Mouse (Mus musculus) spleen, adult 2 months (tissue): ENCODE data around the gene Zfp316. TPM values are rescaled to one million over a fixed set of nuclear protein-coding genes. Genes with fewer than 3 reads are reported as not detected.

Experiments used
- DNase-seq, 2 experiments: peaks; one replicate each; pipeline versions ENCODE4 v3.0.0 to v3.0.0-alpha.2; 2012 to 2021; ENCODE audit warnings: low spot score in 2 of 2, low read depth in 1 of 2
- H3K27ac ChIP-seq: fragments of 200-500 bp; 2 replicates; pipeline ENCODE4 v1.5.1; 2012; ENCODE audit warnings: low read length, inconsistent platforms; ENCODE audit not compliant: insufficient read depth
- H3K27me3 ChIP-seq: fragments of 200-500 bp; 2 replicates; pipeline ENCODE4 v1.6.1; 2012; ENCODE audit warnings: mild to moderate bottlenecking, moderate library complexity, low read length, inconsistent platforms; ENCODE audit not compliant: control insufficient read depth, insufficient read depth
- H3K36me3 ChIP-seq: fragments of 200-500 bp; 2 replicates; pipeline ENCODE4 v1.6.1; 2012; ENCODE audit warnings: mild to moderate bottlenecking, low read length, inconsistent platforms; ENCODE audit not compliant: control insufficient read depth, insufficient read depth
- H3K4me1 ChIP-seq: fragments of 200-500 bp; 2 replicates; pipeline ENCODE4 v1.6.1; 2011; ENCODE audit warnings: inconsistent platforms; ENCODE audit not compliant: control insufficient read depth, insufficient read depth, insufficient read length
- H3K4me3 ChIP-seq: fragments of 200-500 bp; 2 replicates; pipeline ENCODE4 v1.5.1; 2011; ENCODE audit warnings: mild to moderate bottlenecking, inconsistent platforms; ENCODE audit not compliant: insufficient read depth, insufficient read length; ENCODE audit errors: extremely low read depth
- CTCF ChIP-seq: fragments of 200-500 bp; IDR thresholded peaks from 2 replicates; pipeline ENCODE4 v1.5.1; 2011; ENCODE audit warnings: mild to moderate bottlenecking, inconsistent platforms; ENCODE audit not compliant: insufficient read depth, insufficient read length, insufficient replicate concordance; ENCODE audit errors: extremely low read depth
- POLR2A ChIP-seq: fragments of 200-500 bp; IDR thresholded peaks from 2 replicates; pipeline ENCODE4 v1.6.1; 2011; ENCODE audit warnings: low read depth, low read length, inconsistent platforms
- WGBS: fragments of 180-500 bp; shearing (Covaris S2); methylation state at CpG from one replicate; pipeline ENCODE4 v1.1.7; 2018; 5-methylcytosine and 5-hydroxymethylcytosine counted together
- polyA plus RNA-seq: library from polyadenylated mRNA; depleted of rRNA; stranded (reverse); fragments of >200 nt; gene quantifications from 2 replicates; pipeline ENCODE4 v1.2.3, GENCODE M21; 2012; rRNA removed

Zfp316 gene
- 4.2 and 7.8 TPM in 2 replicates for polyA plus RNA-seq

GRCm38 (mm10) chr5:143269363-143270150 is at the start of gene Zfp316:
Gene Zfp316 (minus strand): TSS chr5:143270022.
- Histone ChIP-seq H3K4me1 (peaks cover 3% of the 10 kb centered on the region; the same call in 1 of the 2 replicates), H3K4me3 (peak within 1 kb of the TSS; percentile 83), H3K36me3 (no peaks in the 10 kb centered on the region), H3K27me3 (no peaks in the 10 kb centered on the region), H3K27ac (peak within 1 kb of the TSS; percentile 19; the same call in 1 of the 2 replicates)
- peak in 1 of 2 experiments; percentile 46 for DNase-seq
- WGBS, result under 1% methylated on average over 68 of the region's 79 CpGs
- no peak; the same call in 1 of the 2 replicates for TF ChIP-seq POLR2A

- TF ChIP-seq CTCF (no peak), POLR2A (no peak)
- H3K4me1 ChIP-seq, result peaks cover 4% of the 10 kb centered on the region; the same call in 1 of the 2 replicates
- no peak overlapping the region for H3K4me3 ChIP-seq
- 55% methylated on average over 8 of the region's 8 CpGs for whole genome bisulfite sequencing
- no peaks in the 10 kb centered on the region for H3K27me3 ChIP-seq
- peaks cover 23% of the 10 kb centered on the region for H3K36me3 ChIP-seq
- no peak for DNase-seq
- no peak overlapping the region for H3K27ac ChIP-seq
Observed at GRCm38 (mm10) chr5:143317288-143317610, 47.4 kb upstream of the Zfp316 start.

GRCm38 (mm10) chr5:143316605-143317287 is 46.9 kb upstream of the Zfp316 start:
- Histone ChIP-seq H3K4me1 (peaks cover 4% of the 10 kb centered on the region; the same call in 1 of the 2 replicates), H3K36me3 (peaks cover 18% of the 10 kb centered on the region), H3K27me3 (no peaks in the 10 kb centered on the region), H3K27ac (no peak overlapping the region), H3K4me3 (no peak overlapping the region)
- no peak for DNase-seq
- TF ChIP-seq CTCF, result no peak
- no peak for TF ChIP-seq POLR2A
- 93% methylated on average over 5 of the region's 5 CpGs for WGBS

GRCm38 (mm10) chr5:143315514-143315888 is 45.7 kb upstream of the Zfp316 start:
- no peak overlapping the region for H3K27ac ChIP-seq
- no peak for DNase-seq
- no peaks in the 10 kb centered on the region for H3K27me3 ChIP-seq
- 27% methylated on average over 8 of the region's 8 CpGs for WGBS
- TF ChIP-seq POLR2A (no peak), CTCF (no peak)
- no peak overlapping the region for H3K4me3 ChIP-seq
- peaks cover 4% of the 10 kb centered on the region; the same call in 1 of the 2 replicates for H3K4me1 ChIP-seq
- peaks cover 20% of the 10 kb centered on the region for H3K36me3 ChIP-seq

- H3K27me3 ChIP-seq, result no peaks in the 10 kb centered on the region
- H3K4me1 ChIP-seq, result peaks cover 4% of the 10 kb centered on the region; the same call in 1 of the 2 replicates
- H3K36me3 ChIP-seq, result peaks cover 19% of the 10 kb centered on the region
- TF ChIP-seq POLR2A (peak; percentile 28; the same call in 1 of the 2 replicates), CTCF (peak; percentile 93)
- under 1% methylated on average over 101 of the region's 101 CpGs for WGBS
- peak within 1 kb of the TSS; percentile 73 for H3K4me3 ChIP-seq
- DNase-seq, result peak; percentile 67 to 85
- H3K27ac ChIP-seq, result peak within 1 kb of the TSS; percentile 97
Observed at GRCm38 (mm10) chr5:143314730-143315513, 45.1 kb upstream of the Zfp316 start, which contains the start of gene E130309D02Rik. Gene E130309D02Rik (minus strand): TSS chr5:143315360.

- H3K27ac ChIP-seq, result peak overlapping the region; percentile 97
- peak overlapping the region; percentile 73 for H3K4me3 ChIP-seq
- no peak for TF ChIP-seq POLR2A
- no peak for TF ChIP-seq CTCF
- 16% methylated on average over 16 of the region's 16 CpGs for WGBS
- no peak for DNase-seq
- H3K27me3 ChIP-seq, result no peaks in the 10 kb centered on the region
- peaks cover 4% of the 10 kb centered on the region; the same call in 1 of the 2 replicates for H3K4me1 ChIP-seq
- H3K36me3 ChIP-seq, result peaks cover 22% of the 10 kb centered on the region
Observed at GRCm38 (mm10) chr5:143314183-143314729, 44.4 kb upstream of the Zfp316 start.
